Mouse (Mus musculus) limb, embryonic 15.5 days (tissue): Measurements from ENCODE around the gene Adam19. TPM values are rescaled to one million over a fixed set of nuclear protein-coding genes. Genes with fewer than 3 reads are reported as not detected.

Experiments
- ATAC-seq: fragments of 200-750 bp; cut with Nextera tagmentation; 2 replicates; pipeline ENCODE4 v1.8.0; 2017; ENCODE audit warnings: low read depth, moderate TSS enrichment; ENCODE audit not compliant: insufficient number of reproducible peaks, low FRiP score, low TSS enrichment
- H3K27ac ChIP-seq: fragments of 300-500 bp; sonication (generic); 2 replicates; pipeline ENCODE4 v1.5.1; 2015; ENCODE audit warnings: moderate library complexity, mild to moderate bottlenecking, inconsistent platforms
- H3K27me3 ChIP-seq: fragments of 300-500 bp; sonication (generic); 2 replicates; pipeline ENCODE4 v1.6.1; 2015; ENCODE audit warnings: inconsistent platforms
- H3K36me3 ChIP-seq: fragments of 300-500 bp; sonication (generic); 2 replicates; pipeline ENCODE4 v1.6.1; 2015; ENCODE audit warnings: inconsistent platforms
- H3K4me1 ChIP-seq: fragments of 300-500 bp; sonication (generic); 2 replicates; pipeline ENCODE4 v1.6.1; 2015; ENCODE audit warnings: inconsistent platforms
- H3K4me2 ChIP-seq: fragments of 300-500 bp; sonication (generic); 2 replicates; pipeline ENCODE4 v1.6.1; 2015; ENCODE audit warnings: mild to moderate bottlenecking, inconsistent platforms
- H3K4me3 ChIP-seq: fragments of 300-500 bp; sonication (generic); 2 replicates; pipeline ENCODE4 v1.5.1; 2015; ENCODE audit warnings: mild to moderate bottlenecking, inconsistent platforms
- H3K9ac ChIP-seq: fragments of 300-500 bp; sonication (generic); 2 replicates; pipeline ENCODE4 v1.6.1; 2015; ENCODE audit warnings: inconsistent platforms
- H3K9me3 ChIP-seq: fragments of 300-500 bp; sonication (generic); 2 replicates; pipeline ENCODE4 v1.6.1; 2016; ENCODE audit warnings: inconsistent platforms
- WGBS: fragments of 180-500 bp; shearing (Covaris S2); methylation state at CpG from one replicate; pipeline ENCODE4 v1.1.7; 2015; 5-methylcytosine and 5-hydroxymethylcytosine counted together
- polyA plus RNA-seq: library from polyadenylated mRNA; unstranded; fragments of >200 nt; fragmentation: Nextera tagmentation; extraction: Ambion mirVana; gene quantifications from 2 replicates; pipeline ENCODE4 v1.2.1, GENCODE M21; 2015

The Adam19 gene
- polyA plus RNA-seq, 1 experiment from 2014 or later: 12.2 TPM

DNA sequence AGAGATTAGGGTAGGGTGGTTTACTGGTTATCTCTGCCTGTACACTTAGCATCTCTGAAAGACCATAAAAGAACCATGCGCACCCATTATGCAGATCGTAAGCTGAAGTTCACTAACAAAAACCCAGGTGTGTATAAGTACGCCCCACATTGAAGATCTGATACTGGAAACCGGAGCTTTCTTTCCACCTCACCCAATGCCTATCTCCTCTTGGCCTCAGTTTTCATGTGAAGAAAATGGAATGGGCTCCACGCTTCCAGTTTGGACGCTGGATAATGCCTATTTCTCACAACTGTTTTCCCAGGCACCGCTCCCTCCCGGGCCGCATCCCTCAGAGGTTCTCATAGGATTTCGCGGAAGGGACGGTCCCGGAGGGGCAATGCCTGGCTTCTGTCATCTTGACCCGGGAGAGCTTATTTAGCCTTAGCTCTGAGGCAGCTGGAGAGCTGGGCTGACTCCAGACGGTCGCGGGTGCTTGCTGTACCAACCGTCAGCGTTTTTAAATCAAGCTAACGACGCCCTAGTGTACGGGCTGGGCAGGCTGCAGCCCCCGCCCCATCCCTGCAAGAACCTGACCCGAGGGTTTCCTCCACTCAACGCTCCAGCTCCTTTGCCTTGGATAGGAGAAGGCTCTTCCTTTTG lies 1.1 kb downstream of the Adam19 start:
- peak overlapping the region; percentile 62 for H3K9ac ChIP-seq
- ATAC-seq: no peak
- H3K4me3 ChIP-seq: peak overlapping the region; percentile 61
- no peaks in the 10 kb centered on the region for H3K9me3 ChIP-seq
- peak overlapping the region; percentile 70 for H3K4me2 ChIP-seq
- peak overlapping the region; percentile 85 for H3K27ac ChIP-seq
- H3K27me3 ChIP-seq: no peaks in the 10 kb centered on the region
- H3K4me1 ChIP-seq: peaks cover 23% of the 10 kb centered on the region
- H3K36me3 ChIP-seq: 0 out of 2 replicates have a peak, but pooled peaks cover 6% of the 10 kb centered on the region
- 3% methylated on average over 25 of the region's 25 CpGs for WGBS

DNA sequence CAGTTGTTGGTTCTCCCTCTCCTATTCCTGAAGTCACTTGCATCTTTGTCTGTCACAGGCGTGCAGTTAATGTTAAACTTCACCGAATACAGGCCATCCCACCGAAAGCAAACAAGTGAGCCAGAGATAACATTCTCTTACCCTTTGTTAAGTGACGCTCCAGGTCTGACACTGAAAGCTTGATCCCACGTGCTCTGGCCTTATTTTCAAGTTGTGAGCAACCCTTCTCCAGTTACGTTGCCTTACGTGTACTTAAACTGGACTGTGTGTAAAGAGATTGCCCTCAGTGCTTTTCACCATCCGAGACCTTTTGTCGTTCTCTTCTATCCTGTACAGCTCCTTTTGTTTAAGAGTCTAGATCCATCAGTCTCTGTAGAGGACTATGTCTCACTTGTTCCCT lies 2.2 kb downstream of the Adam19 start:
- H3K9ac ChIP-seq: no peak overlapping the region
- no peak overlapping the region for H3K27ac ChIP-seq
- peak overlapping the region; percentile 61 for H3K4me3 ChIP-seq

GRCm38 (mm10) chr11:46058916-46059315 lies 3.1 kb downstream of the Adam19 start:
- 95% methylated on average over 4 of the region's 4 CpGs for WGBS

More for the DNA sequence above, 2.2 kb downstream of the Adam19 start:
- Histone ChIP-seq H3K9me3 (no peaks in the 10 kb centered on the region), H3K27me3 (no peaks in the 10 kb centered on the region), H3K4me1 (peaks cover 23% of the 10 kb centered on the region), H3K4me2 (peak overlapping the region; percentile 14; the same call in 1 of the 2 replicates), H3K36me3 (0 out of 2 replicates have a peak, but pooled peaks cover 6% of the 10 kb centered on the region)
- 52% methylated on average over 9 of the region's 9 CpGs for WGBS
- no peak for ATAC-seq

DNA sequence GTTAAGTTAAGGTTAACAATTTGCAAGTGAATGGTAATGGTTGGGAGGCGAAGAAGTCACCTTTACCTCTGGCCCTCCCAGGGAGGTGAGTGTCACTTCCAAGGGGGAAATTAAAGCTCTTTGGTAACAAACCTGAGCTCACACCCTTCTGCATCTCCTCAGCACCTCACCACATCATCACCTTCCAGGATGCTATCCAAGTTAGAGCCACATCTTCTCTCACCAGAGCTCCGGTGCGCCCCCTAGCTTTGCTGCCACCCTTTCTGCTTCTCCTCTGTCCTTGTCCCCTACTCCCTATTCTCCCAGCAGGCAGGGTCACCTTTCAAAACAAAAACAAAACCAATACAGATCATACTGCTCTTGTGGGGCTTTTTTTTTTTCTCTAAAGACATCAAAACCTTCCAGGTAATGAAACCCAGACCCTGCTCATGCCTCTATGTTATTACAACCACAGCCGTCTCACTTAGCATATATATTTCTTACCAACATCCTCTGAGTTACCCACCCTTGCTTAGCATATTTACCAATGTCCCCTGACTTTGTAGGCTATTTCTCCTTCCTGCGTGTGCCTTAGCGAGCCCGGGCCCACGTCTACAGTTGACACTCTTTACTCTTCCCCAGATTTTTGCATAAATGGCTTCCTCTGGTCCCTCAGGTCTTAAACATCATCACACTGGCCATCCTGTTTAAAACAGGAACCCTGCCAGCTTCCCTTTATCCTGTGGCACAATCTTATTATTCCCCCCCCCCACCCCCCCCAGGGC lies 4.3 kb downstream of the Adam19 start:
- ATAC-seq: no peak
- WGBS: 54% methylated on average over 8 of the region's 8 CpGs
- Histone ChIP-seq H3K9me3 (no peaks in the 10 kb centered on the region), H3K4me1 (peaks cover 24% of the 10 kb centered on the region), H3K4me3 (no peak overlapping the region), H3K27me3 (no peaks in the 10 kb centered on the region), H3K36me3 (0 out of 2 replicates have a peak, but pooled peaks cover 6% of the 10 kb centered on the region), H3K27ac (no peak overlapping the region), H3K4me2 (no peak overlapping the region), H3K9ac (no peak overlapping the region)

More at GRCm38 (mm10) chr11:46058916-46059315, 3.1 kb downstream of the Adam19 start:
- Histone ChIP-seq H3K36me3 (0 out of 2 replicates have a peak, but pooled peaks cover 6% of the 10 kb centered on the region), H3K9me3 (no peaks in the 10 kb centered on the region), H3K9ac (no peak overlapping the region), H3K27ac (no peak overlapping the region), H3K27me3 (no peaks in the 10 kb centered on the region), H3K4me1 (peaks cover 26% of the 10 kb centered on the region), H3K4me3 (no peak overlapping the region), H3K4me2 (no peak overlapping the region)
- no peak for ATAC-seq

GRCm38 (mm10) chr11:46060651-46061020 lies 4.8 kb downstream of the Adam19 start:
- WGBS: 63% methylated on average over 5 of the region's 5 CpGs
- no peak overlapping the region for H3K27ac ChIP-seq
- no peak overlapping the region for H3K4me2 ChIP-seq
- no peak for ATAC-seq
- H3K4me3 ChIP-seq: no peak overlapping the region
- no peaks in the 10 kb centered on the region for H3K9me3 ChIP-seq
- H3K4me1 ChIP-seq: peaks cover 24% of the 10 kb centered on the region
- H3K9ac ChIP-seq: no peak overlapping the region
- 0 out of 2 replicates have a peak, but pooled peaks cover 6% of the 10 kb centered on the region for H3K36me3 ChIP-seq
- H3K27me3 ChIP-seq: no peaks in the 10 kb centered on the region

DNA sequence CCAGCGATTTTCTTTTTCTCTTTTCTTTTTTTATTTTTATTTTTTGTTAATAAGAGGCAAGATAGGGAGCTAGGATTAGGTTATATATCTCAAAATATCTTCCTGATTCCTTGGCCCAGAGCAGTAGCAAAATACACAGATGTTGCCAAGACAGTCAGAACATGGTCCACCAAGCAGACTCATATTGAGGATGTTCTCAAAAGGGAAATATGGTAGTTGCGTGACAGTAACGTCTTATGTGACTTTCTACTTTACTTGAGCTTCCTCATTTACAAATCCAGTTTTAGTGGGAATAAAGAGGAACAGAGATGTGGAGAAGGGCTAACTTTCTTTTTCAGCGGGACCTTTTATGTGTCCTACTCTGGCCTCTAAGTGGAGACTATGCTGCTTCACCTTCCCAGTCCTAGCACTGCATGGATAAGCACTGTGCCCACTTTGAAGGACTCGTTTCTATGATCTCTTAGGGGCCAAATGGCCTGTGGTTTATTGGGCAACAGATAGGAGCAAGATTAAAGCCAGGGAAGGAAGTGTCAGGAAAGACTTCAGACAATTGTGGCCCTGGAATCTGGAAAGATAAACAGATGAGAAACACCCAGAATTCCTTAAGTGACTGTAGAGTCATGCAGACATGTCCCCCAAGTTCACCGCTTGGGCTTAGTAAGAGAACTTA lies 6.1 kb downstream of the Adam19 start:
- H3K9me3 ChIP-seq: no peaks in the 10 kb centered on the region
- WGBS: 58% methylated on average over 6 of the region's 6 CpGs
- H3K27me3 ChIP-seq: no peaks in the 10 kb centered on the region
- peaks cover 22% of the 10 kb centered on the region for H3K4me1 ChIP-seq
- no peak overlapping the region for H3K9ac ChIP-seq
- H3K36me3 ChIP-seq: 0 out of 2 replicates have a peak, but pooled peaks cover 6% of the 10 kb centered on the region
- H3K27ac ChIP-seq: no peak overlapping the region
- ATAC-seq: no peak
- H3K4me2 ChIP-seq: no peak overlapping the region
- no peak overlapping the region for H3K4me3 ChIP-seq

DNA sequence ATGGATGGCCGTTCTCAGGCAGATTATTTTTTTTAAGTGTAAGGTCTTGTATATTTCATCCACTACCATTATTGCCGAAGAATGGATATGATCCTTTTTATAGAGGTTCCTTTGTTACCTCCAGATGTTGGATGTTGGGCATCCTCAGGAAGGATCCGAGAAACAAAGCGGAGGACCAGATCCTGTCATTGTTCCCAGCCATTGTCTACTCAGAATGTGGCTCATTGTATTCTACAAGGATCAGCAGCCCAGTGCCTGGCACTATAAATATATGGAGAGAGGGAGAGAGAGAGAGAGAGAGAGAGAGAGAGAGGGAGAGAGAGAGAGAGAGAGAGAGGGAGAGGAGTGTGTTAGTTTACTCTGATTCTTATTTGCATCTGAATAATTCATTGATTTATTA lies 6.8 kb downstream of the Adam19 start:
- Histone ChIP-seq H3K27me3 (no peaks in the 10 kb centered on the region), H3K4me1 (peaks cover 17% of the 10 kb centered on the region), H3K9me3 (no peaks in the 10 kb centered on the region), H3K27ac (no peak overlapping the region), H3K36me3 (0 out of 2 replicates have a peak, but pooled peaks cover 6% of the 10 kb centered on the region), H3K4me2 (no peak overlapping the region), H3K4me3 (no peak overlapping the region), H3K9ac (no peak overlapping the region)
- 73% methylated on average over 4 of the region's 4 CpGs for WGBS
- no peak for ATAC-seq

DNA sequence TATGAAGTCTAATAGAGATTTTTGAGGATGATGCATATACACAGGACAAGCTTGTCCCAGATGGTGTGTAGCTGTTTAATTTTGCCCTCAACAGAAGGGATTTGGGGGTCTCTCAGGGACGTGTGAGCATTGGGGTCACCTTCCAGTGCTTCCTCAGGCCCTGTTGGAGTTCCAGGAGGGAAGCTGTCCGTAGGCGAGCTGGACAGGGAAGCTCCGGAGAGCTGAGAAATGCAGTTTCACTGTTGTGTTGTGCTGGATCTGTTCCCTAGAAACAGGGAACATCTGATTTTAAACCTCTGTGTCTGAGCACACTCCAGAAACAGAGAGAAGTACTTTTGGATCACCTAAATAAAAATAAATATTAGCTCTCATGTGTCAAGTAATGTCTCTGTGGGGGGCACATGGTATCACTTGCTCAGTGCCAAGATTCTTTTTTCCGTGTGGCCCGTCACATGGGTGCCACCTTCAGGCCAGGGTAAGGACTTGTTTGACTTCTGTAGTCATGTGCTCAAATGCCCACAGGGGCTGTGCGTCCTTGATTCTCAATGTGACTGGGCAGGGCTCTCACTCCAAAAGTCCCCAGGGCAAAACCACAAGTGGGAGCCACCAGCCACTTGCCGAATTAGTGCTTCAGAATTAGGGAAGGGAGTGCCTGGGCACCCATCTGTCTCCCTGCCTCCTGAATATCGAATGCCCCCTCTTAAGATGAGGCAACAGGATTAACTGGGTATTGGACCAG lies 7.4 kb downstream of the Adam19 start:
- WGBS: 60% methylated on average over 9 of the region's 9 CpGs

GRCm38 (mm10) chr11:46064767-46065166 lies 9.0 kb downstream of the Adam19 start:
- peak overlapping the region; percentile 72 for H3K27ac ChIP-seq
- H3K9ac ChIP-seq: no peak overlapping the region
- WGBS: 60% methylated on average over 8 of the region's 8 CpGs
- H3K4me1 ChIP-seq: peaks cover 31% of the 10 kb centered on the region
- H3K4me2 ChIP-seq: no peak overlapping the region
- no peaks in the 10 kb centered on the region for H3K27me3 ChIP-seq
- no peak overlapping the region for H3K4me3 ChIP-seq
- H3K9me3 ChIP-seq: no peaks in the 10 kb centered on the region
- 0 out of 2 replicates have a peak, but pooled peaks cover 6% of the 10 kb centered on the region for H3K36me3 ChIP-seq
- ATAC-seq: no peak

More for the DNA sequence above, 7.4 kb downstream of the Adam19 start:
- Histone ChIP-seq H3K27me3 (no peaks in the 10 kb centered on the region), H3K4me2 (no peak overlapping the region), H3K27ac (no peak overlapping the region), H3K4me1 (peaks cover 17% of the 10 kb centered on the region), H3K9me3 (no peaks in the 10 kb centered on the region), H3K4me3 (no peak overlapping the region), H3K9ac (no peak overlapping the region), H3K36me3 (0 out of 2 replicates have a peak, but pooled peaks cover 6% of the 10 kb centered on the region)
- no peak for ATAC-seq

- Histone ChIP-seq H3K27ac (peak overlapping the region; percentile 72), H3K9ac (no peak overlapping the region), H3K36me3 (0 out of 2 replicates have a peak, but pooled peaks cover 6% of the 10 kb centered on the region), H3K9me3 (no peaks in the 10 kb centered on the region), H3K4me1 (peaks cover 35% of the 10 kb centered on the region), H3K4me2 (no peak overlapping the region), H3K27me3 (no peaks in the 10 kb centered on the region), H3K4me3 (no peak overlapping the region)
- ATAC-seq: no peak; the same call in 1 of the 2 replicates
- 51% methylated on average over 21 of the region's 21 CpGs for WGBS
Measured at GRCm38 (mm10) chr11:46065201-46066011, 9.6 kb downstream of the Adam19 start.
